Mouse (Mus musculus): ENCODE data around the gene Lamc2.

Gene Lamc2

DNA sequence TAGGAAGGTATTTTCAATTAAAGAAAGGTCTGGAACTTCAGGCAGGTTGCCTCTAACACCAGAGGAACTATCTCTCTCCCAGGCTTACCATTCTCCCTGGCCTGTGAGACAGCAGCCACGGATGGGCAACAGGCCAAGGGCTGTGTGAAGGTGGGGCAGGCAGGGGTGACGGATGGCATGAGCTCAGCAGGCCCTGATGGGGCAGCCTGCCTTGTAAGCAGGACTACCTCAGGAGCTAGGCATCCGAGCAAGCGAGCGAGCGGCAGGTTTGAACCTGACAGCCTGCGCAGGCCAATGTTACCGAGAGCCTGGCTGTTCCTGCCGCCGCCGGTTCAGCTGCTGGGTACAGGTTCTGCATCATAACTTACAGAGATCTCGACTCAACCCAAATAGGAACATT, 11.4 kb downstream of the Lamc2 start:
- peak; percentile 73 for DNase-seq

DNA sequence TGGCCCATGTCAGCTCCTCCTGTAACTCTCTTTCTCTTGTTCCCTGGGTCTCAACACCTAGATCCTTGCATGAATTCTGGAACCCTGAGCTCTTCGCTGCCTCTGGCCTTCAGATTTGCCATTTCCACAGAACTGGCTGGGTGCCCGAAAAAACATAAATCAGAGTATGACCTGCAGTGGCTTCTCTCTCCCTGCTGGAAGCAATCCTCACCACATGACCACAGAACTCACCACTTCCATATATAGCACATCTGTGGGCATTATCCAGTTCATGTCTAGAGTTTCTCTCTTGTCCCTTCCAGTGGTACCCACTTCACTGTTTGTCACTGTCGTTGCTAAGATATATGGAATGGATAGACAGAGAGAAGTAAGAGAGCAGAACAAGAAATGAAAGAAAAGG, 13.0 kb downstream of the Lamc2 start:
- DNase-seq: peak; percentile 23

DNA sequence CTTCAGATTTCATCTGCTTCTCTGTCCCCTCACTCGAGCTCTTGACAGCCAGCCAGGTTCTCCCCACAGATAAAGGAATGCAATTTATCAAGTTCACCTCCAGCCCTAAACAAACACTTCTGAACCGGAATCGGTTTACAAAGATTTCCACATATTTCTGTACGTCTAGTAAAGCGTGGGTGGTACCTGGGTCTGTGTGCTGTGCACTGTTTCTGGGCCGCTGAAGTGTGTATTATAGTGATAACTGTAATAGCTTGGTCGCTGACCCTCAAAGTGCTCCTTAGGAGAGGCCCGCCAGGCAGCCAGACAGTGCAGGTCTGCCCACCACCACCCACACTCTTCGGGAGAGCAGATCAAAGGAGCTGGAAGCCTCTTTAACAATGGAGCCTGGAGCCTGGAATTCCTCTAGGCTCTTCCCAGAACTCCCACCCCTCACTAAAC, 13.9 kb downstream of the Lamc2 start:
- peak; percentile 49 for DNase-seq

DNA sequence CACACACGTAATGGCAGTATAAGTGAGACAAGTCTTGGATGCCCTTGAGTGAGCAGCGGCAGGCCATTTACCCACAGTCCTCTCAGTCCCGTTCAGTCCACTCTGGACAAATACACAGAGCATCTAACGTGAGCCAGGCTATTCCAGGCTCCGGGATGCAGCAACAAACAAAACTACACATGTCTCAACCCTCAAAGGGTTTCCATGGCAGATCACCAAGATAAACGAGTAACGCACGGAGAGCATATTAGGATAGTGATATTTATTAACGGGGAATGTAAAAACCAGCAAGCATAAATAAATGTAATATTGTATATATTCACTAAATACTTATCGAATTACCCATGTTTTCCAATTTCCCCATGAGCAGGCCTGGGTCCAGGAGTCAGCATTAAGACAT, 15.2 kb downstream of the Lamc2 start:
- no peak for DNase-seq

DNA sequence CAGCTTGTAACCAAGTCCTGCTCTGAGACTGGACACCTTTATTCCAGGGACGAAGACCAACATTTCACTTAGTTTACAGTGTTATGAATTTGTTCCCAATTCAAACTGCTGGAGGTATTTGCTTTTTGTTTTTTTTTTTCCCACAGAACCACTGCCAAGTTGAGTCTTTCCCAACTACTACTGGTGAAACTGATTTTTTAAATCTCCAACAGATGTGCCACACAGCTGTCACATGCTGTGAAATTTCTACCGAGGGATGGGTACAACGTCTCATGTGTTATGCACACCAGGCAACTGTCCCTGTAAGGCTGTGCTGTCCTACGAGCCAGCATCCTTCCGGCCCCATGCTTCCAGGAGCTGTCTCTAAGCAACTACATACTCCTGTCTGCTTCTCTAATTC, 18.0 kb downstream of the Lamc2 start:
- DNase-seq: no peak

DNA sequence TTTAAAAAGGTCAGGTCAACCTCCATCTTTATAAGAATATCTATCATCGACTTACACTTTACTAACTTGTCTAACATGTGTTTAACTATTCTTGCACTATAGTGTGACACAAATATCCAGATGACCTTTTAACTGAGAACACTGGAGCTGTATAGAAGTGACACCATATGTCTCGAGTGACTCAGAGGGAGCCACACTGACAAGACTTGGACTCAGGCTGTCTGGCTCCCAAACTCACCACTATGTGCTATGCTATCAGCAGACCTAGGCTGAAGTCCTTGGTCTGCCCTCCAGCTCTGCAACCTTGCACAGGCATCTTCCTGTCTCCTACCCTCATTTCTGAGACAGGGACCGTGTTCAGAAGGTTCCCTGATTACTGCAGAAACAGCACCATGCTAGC, 22.4 kb downstream of the Lamc2 start:
- no peak for DNase-seq

DNA sequence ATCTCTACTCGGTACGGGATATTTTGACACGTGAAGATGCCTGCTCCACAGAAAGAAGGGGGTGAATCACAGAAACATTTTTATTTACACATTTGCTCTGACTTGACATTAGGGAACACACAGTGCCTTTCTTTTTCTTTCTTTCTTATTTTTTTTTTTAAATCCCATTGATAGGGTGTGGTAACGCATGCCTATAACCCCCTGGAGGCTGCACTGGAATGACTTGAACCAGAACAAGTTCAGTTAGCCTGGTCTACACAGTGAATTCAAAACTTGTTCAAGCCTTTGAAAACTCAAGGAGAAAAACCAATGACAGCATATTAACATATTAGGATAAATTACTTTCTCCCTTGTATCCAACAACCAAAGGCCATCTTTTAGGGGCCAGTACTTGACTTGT, 27.1 kb downstream of the Lamc2 start:
- no peak for DNase-seq

DNA sequence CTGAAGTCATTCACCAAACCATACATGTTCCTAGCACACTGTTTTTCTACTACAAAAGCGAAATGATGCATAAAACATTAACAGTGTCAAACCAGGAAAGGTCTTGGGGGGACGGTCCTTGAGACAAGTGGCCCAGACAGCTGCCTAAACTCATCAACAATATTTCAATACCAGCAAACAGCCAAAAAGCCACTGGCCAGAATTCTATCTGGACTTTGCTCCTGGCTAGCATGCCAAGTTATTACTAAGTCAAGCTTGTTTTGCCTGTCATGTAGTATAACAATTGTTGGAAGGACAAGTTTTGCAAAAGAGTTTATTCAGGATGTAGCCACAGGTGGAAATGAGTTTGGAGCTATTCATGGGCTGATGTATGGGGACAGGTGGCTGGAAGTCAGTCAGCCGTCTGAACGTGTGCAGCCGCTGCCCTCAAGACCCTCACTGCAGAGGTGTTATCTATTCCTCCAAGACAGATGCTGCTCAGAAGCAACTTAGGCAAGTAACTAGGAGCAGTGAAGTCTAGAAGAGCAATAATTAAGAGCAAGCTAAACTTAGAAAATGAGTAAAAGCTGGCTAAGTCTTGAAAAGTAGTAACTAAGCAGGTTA, 29.1 kb downstream of the Lamc2 start:
- no peak for DNase-seq

DNA sequence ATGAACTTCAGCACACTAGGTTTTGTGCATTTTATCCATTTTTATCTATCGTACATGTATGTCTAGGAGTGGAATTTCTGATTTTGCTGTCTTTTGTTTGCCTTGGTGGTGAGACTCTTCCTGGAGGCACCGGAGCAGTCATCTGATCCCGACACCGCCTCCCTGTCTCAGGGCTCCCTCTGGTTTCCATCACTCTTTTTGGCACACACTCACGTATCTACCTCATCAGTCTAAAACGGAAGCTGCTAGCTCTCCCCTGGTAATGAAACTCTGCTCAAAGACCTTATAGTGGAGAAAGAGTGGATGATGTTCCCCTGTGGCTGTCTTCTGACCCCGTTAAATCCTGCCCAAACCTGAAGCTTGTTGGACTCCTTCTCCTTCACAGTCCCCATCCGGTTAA, 30.9 kb downstream of the Lamc2 start:
- no peak for DNase-seq

DNA sequence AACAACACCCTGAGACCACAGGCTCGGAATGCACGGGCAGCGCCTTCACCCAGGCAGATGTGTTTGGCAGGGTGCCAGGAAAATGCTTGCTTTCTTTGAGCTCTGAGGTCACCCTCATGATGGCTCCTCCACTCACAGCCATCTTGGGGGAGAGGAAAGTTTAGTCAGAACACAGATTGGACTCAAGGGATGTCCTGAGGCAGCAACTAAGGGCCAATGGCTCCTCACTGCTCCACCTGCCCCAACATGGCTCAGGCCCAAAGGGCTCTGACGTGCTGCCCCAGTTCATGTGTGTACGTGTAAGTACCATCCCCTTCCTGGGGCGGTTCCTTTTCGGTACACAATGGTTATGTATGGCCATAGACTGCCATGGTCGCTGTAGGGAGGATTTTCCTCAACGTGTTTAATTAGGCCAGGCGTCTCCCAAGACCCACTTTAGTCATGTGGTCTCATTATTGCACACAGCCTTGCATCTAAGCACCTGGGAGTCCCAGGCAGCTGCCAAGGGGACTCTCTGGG, 32.6 kb downstream of the Lamc2 start:
- DNase-seq: peak; percentile 56

DNA sequence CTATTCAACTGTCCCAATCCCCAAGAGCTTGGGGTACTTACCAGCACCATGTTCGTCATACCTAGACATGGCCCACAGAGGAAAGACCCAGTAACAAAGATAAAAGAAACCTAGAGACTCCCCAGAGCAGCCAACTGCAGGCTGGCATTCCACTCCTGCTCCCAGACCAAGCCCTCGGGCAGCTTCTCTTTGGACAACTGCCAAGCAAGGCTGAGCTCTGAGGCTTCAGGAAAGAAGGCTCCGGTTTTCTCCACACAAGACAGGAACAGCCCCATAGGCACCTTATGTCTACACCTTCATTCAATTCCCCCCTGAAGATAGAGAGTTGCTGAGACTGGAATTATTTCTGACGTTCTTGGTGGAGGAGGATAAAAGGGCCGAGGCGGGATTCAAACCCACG, 33.7 kb downstream of the Lamc2 start:
- DNase-seq: no peak

DNA sequence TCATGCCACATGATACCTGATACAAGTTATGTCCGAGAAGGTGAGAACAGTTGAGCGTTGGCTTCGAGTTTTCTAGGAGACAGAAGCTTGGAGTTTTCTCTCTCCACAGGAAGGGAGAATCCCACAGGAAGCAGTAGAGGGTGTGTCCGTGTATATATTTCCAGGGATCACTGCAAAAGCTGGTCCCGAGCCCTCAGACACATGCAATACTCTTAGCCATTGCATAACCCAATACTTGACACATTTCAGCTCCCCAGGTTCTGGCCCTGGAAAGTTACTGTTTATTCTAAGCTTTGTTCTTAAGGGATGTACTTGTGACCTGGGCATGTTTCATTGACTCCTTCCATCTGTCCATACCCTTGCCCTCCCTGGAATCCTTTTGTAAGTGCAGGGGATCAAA, 40.5 kb downstream of the Lamc2 start:
- DNase-seq: no peak

DNA sequence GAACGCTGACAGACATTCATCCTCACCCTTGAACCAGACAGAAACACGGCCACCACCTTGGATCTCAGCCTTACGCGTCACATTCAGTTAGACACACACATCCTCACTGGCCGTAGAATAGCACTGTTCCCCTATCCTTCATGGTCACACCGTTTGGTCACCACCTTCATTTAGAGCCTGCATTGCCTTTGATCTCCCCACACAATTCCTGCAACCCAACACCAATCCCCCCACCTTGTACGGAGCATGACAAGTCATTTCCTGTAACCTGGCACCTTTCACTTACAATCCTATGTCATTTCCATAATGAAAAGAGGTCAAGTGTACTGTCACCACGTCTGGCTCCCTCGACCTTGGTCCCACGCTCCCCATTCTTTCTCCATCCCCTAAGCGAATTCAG, 42.2 kb downstream of the Lamc2 start:
- DNase-seq: no peak

DNA sequence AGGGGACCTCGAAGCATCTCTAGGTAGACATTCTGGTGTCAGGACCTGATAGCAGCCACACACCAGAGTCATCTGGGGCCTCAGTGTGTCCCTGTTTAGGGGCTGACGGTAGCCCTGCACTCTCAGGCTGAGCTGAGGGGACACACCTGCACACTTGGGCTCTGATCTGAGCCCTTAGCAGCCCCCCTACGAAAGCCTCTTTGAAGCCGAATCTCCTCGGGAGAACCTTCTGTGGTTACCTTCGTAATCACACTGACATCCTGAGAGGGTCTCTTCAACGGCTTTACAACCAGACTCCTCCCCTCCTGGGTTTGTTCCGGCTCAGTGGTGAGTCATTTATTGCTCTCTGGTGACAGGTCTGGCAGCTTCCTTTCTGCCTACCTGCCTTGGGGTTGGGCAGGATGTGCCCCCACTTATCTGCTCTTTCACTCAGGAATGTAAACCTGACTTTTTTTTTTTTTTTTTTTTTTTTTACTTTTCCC, 45.5 kb downstream of the Lamc2 start:
- peak; percentile 33 for DNase-seq

DNA sequence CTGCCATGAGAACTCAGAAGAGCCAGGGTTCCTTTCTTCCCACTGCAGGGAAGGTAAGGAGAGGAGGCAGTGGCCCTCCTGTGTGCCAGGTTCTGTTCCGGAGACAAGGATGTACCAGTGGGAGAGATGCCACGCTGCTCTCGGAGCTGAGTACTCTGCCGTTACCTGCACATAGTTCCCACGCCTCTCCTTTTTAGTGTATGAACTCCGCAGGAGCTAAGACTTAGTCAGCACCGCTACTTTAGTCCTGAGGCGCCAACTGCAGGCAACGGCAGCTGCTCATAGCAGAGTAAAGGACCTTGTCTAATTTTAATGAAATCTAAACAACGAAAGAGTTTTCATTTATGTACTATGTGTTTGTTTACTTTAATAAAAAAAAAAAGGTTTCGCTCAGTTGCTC, 46.0 kb downstream of the Lamc2 start:
- DNase-seq: no peak

DNA sequence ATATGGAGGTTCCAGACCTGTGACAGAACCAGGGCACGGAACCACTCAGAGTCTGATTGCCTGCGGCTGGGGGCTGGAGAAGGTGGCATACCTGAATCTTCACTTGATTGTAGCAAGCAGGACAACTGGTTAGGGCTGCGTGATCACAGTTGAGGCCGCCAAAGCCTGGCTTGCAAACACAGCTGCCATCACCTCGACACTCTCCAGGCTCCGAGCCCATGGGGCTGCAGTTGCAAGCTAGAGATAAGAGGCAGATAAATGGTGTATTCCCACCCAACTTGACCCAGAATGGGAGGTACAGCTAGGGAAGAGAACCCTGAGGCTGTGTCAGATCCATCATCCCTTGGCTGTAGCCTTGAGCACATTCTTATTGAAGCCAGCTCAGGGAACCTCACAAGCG, 46.6 kb downstream of the Lamc2 start:
- no peak for DNase-seq

DNA sequence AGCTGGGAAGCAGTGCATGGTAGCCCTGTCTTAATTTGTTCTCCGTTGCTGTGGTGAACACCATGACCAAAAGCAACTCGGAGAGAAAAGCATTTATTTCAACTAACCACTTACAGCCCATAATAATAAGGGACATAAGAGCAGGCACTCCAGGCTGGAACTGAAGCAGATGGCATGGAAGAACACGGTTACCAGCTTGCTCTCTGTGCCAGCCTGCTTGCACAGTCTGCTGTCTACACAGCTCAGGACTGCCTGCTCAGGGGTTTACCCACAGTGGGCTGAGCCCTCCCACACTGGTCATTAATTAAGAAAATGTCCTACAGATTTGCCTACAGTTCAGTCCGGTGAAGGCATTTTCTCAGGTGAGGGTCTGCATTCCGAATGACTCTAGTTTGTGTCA, 47.8 kb downstream of the Lamc2 start:
- DNase-seq: no peak

DNA sequence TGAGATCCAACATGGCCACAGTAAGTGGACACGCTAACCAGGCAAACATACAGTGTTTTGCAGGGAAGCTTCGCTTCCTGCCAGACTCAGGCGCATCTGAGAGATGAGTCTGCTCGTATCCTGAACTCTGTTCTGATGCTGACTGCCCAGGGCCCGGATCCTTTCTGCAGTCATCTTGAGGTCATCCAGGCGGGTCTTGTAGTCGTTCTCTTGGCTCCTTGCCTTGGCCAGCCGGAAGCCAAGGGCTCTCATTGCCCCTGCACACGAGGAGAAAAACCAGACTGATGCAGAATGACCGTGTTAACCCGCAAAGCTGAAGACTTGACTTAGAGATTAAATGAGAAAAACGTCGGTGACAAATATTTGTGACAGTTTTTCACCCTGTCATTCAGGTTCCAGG, 49.6 kb downstream of the Lamc2 start:
- no peak for DNase-seq

DNA sequence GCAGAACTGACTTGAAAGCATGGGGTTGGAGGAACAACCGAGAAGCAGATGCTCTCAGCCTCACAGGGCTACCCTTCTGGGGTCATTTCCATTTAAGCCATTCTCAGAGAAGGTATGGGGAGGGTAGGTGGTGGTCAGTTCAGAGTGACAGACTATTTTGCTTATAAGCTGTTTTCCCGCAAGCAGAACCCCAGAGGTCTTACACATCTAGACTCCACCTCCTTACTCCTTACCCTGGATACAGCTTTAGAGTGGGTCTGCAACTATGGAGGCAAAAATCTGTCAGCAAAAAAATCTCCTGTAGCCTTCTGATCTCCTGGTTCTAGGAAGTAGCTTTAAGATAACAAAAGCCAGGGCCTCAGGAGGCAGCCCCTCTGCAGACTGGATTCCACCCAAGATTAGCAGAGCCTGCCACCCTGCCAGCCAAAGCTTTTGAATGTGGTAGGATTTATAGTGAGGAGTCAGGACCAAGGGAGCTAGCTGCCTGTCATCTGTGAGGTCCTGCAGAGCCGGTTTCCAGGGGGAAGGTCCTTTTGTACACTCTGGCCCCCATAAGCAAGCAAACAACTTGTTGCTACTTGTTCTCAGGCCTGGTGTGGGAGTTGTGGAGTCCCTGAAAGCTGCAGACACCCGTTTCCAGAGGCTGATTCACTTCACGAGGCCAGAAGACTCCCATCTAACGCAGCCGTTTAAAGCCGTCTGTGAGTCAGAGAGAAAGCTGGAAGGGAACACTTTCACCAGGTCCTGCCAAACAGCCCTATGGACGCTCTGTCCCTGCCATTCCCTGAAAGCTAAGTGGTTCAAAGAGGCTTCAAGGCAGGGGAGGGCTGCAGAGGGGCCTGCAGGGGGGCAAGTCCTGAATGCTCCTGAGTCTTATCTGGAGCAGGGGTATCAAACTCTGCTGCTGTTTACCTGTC, 52.1 kb downstream of the Lamc2 start:
- peak; percentile 32 for DNase-seq

DNA sequence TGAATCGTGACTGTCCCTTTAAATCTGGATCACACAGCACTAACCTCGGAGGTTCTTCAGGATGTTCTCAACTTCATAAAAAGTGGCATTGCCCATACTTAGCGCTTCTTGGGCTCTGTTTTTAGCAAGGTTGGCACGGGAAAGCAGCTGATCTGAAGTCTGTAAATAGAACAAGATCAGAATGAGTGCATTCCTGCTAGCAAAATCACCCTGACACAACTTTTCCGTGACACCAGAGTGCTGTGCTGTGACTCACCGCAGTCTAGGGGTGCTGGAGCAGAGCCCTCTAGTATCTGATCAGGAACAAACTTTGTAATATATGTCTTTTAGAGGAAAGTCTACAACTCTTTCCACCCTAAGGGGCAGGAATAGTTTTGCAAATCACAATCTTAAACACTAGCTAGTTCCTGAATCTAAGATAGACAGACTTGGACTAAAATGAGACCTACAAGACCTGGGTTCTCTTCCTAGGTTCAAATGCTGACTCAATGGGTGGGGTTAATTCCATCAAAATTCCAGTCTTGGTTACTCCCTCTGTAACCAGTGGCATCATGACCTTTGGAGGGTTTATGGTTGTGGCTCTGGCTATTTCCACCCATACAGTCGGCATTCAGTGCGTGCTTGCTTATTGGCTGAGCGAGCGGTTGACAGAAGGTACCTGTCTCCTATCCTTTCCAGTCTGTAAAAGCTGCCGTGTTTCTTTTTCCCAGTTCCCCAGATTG, 56.1 kb downstream of the Lamc2 start:
- peak; percentile 60 for DNase-seq

DNA sequence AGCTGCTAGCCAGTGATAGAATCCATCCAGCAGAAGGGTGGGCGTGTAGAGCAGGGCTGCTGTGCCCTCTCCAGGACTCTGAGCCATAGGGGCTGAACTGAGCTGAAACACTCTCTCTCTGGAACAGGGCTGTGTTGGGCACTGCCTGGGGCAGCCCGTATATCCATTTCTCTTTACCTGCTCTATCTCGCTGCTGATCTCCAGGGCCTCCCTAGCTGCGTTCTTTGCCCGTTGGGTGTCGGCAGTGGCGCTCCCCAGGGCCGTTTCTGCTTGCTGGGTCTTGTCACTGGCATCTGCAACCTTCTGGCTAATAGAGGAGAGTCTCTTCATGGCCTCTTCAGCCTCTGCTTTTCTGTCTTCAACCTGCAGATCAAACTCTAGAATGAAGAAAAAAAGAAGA, 57.5 kb downstream of the Lamc2 start:
- no peak for DNase-seq

DNA sequence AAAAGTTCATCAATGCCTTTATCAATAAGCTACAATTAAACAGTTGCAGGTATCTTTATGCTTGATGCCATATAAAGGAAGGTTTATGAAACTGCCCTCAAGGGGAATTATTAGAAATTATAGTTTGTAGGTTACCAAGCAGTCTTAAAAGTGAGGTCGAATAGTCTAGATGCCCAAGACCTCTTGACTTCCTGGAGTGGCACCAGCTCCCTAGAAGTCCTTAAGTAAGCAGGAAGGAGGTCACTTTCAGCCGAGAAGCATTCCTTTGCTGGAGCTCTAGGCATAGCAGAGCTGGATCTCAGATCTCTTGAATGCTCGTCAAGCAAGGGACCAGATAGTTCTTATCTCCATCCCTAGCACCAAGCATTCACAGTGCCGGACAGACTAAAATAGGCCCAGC, 58.6 kb downstream of the Lamc2 start:
- peak; percentile 42 for DNase-seq
